ENCODE assay signal across 12 mouse cellular contexts in the genomic region with DNA sequence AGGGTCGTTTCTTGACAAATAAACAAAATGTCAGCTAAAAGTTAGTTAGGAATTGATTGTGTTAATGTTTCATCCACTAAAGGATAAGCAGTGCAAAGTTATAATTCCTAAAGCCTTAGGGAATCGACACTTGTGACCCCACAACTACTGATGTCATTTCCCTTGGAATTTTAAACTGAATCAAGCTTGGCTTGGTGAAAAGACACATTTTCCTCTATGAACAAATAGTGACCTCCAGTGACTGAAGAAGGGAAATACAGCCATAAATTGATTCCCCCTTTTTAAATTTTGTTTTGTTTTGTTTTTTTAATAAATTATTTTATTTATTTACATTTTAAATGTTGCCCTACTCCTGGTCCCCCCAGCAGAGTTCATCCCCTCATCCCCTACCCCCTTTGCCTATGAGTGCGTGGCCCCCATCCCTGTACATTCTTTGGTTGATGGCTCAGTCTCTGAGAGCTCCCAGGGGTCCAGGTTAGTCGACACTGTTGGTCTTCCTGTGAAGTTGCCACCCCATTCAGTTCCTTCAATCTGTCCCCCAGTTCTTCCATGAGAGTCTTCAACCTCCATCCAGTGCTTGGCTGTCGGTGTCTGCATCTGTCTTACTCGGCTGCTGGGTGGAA. TPM values are rescaled to one million over a fixed set of nuclear protein-coding genes. Genes with fewer than 3 reads are reported as not detected.
DNase-seq lines count a peak whose midpoint lies in the region; ATAC-seq and TF ChIP-seq lines count a peak whose summit lies in the region.
"Had no signal": no experiment of that assay in that cellular context is flagged by ENCODE, and none has a peak within 500 bp of the region (broad histone marks: within the 10 kb centered on the region; RNA-seq: fewer than 3 reads in every experiment).

No protein-coding gene starts in this region.

- no peak overlapping the region for H3K4me3 ChIP-seq in liver, adult 2 months (ENCODE audit: insufficient read depth, low read depth, low read length)
- H3K4me3 ChIP-seq in midbrain, postnatal 0 days (ENCODE audit: low read depth, low read length), result no peak overlapping the region
- H3K4me3 ChIP-seq: heart, embryonic 13.5 days; limb, embryonic 12.5 days had no signal

- WGBS in liver, adult 2 months, result 58% methylated on average over 6 of the region's 6 CpGs
- 65% methylated on average over 6 of the region's 6 CpGs for whole genome bisulfite sequencing in midbrain, postnatal 0 days

- H3K4me1 ChIP-seq in liver, adult 2 months (ENCODE audit: control insufficient read depth, insufficient read depth, low read length), result no peaks in the 10 kb centered on the region
- H3K4me1 ChIP-seq in midbrain, postnatal 0 days (ENCODE audit: insufficient read depth, low read length), result no peaks in the 10 kb centered on the region
- H3K4me1 ChIP-seq: limb, embryonic 12.5 days had no signal

- no peak for TF ChIP-seq POLR2A in liver, adult 2 months (IDR thresholded peaks at IDR 0.05; ENCODE audit: extremely low read depth, insufficient read depth, low read length)

- no peak overlapping the region for H3K9ac ChIP-seq in liver, adult 2 months (ENCODE audit: low read depth, low read length)
- no peak overlapping the region for H3K9ac ChIP-seq in midbrain, postnatal 0 days (replicated peaks; ENCODE audit: low read length, poor library complexity, severe bottlenecking)
- H3K9ac ChIP-seq: heart, embryonic 13.5 days; limb, embryonic 12.5 days had no signal

- TF ChIP-seq CTCF in liver, adult 2 months (IDR thresholded peaks at IDR 0.05; ENCODE audit: low read depth, low read length), result peak; percentile 16; the same call in 1 of the 2 replicates
- peak; percentile 78 for TF ChIP-seq CTCF in midbrain, postnatal 0 days (IDR thresholded peaks at IDR 0.05)

- no peak overlapping the region for H3K27ac ChIP-seq in liver, adult 2 months (replicated peaks; ENCODE audit: insufficient read depth, low read depth, low read length)
- no peak overlapping the region for H3K27ac ChIP-seq in midbrain, postnatal 0 days (ENCODE audit: low read depth, low read length)
- H3K27ac ChIP-seq: heart, embryonic 13.5 days; limb, embryonic 12.5 days had no signal

- H3K36me3 ChIP-seq in liver, adult 2 months (ENCODE audit: control insufficient read depth, insufficient read depth, low read length), result no peaks in the 10 kb centered on the region
- no peaks in the 10 kb centered on the region for H3K36me3 ChIP-seq in midbrain, postnatal 0 days (ENCODE audit: insufficient read depth, low read length)
- H3K36me3 ChIP-seq: heart, embryonic 13.5 days; limb, embryonic 12.5 days had no signal

- no peak for DNase-seq in frontal cortex, postnatal 36 days (ENCODE audit: low spot score in 2 of 2)
- no peak for DNase-seq in liver, adult 2 months (ENCODE audit: extremely low read depth, low read depth, low spot score)
- DNase-seq in liver (no peak), adipocyte (ENCODE audit: low spot score) (peak; percentile 48)
- peak; percentile 58 for DNase-seq in midbrain, postnatal 0 days (ENCODE audit: low spot score)
- DNase-seq in urinary bladder, postnatal 25 days (ENCODE audit: low spot score), result no peak
- DNase-seq in layer of hippocampus, adult 9-11 months, result no peak
- DNase-seq: cerebellum, adult 8-10 months; kidney, postnatal 25 days had no signal

- no peaks in the 10 kb centered on the region for H3K79me2 ChIP-seq in liver, adult 2 months (ENCODE audit: control insufficient read depth, insufficient read depth, low read length)

- H3K4me2 ChIP-seq in midbrain, postnatal 0 days (ENCODE audit: low read depth, low read length, poor library complexity, severe bottlenecking), result no peak overlapping the region
- H3K4me2 ChIP-seq: heart, embryonic 13.5 days; limb, embryonic 12.5 days had no signal

- ATAC-seq in frontal cortex, adult (ENCODE audit: low TSS enrichment), result peak; percentile 59; the same call in 1 of the 2 replicates
- no peak for ATAC-seq in midbrain, postnatal 0 days (ENCODE audit: low FRiP score)

- H3K27me3 ChIP-seq in liver, adult 2 months (ENCODE audit: control insufficient read depth, insufficient read depth, low read length), result peaks cover 2% of the 10 kb centered on the region; the same call in 1 of the 2 replicates
- no peaks in the 10 kb centered on the region for H3K27me3 ChIP-seq in midbrain, postnatal 0 days (ENCODE audit: insufficient read depth, low read length)
- H3K27me3 ChIP-seq: heart, embryonic 13.5 days; limb, embryonic 12.5 days had no signal

- no peaks in the 10 kb centered on the region for H3K9me3 ChIP-seq in midbrain, postnatal 0 days (ENCODE audit: low read length)
- H3K9me3 ChIP-seq: heart, embryonic 13.5 days; limb, embryonic 12.5 days had no signal

RNA-seq across cellular contexts. Expression of a gene that starts 21.5 kb away (rescaled TPM):
- total RNA-seq in liver, adult 2 months (2014; rRNA removed), result 0.92 and 1.2 TPM in 2 replicates
- polyA plus RNA-seq in liver, adult 2 months (2012; rRNA removed), result 0.11 and 0.24 TPM in 2 replicates
- total RNA-seq in midbrain, postnatal 0 days (2014; rRNA removed), result 12.6 and 14.3 TPM in 2 replicates
- 1.5 and 1.9 TPM in 2 replicates for polyA plus RNA-seq in midbrain, postnatal 0 days (2015; fragmentation: Nextera tagmentation; extraction: Ambion mirVana)

Comparison
In these comparisons a context has a peak if more than half of its experiments do, and no peak if none do; other contexts are left out.
1. DNase-seq: peak in adipocyte (single experiment) and midbrain, postnatal 0 days (single experiment); none in frontal cortex, postnatal 36 days (0 of 2), liver, adult 2 months (single experiment), liver (single experiment), urinary bladder, postnatal 25 days (single experiment) and layer of hippocampus, adult 9-11 months (single experiment).